Mouse (Mus musculus): ENCODE data around the gene Nat8f4. TPM values are rescaled to one million over a fixed set of nuclear protein-coding genes. Genes with fewer than 3 reads are reported as not detected.
"Not testable (repeated sequence)": the region's sequence is repeated elsewhere in the genome, so short reads cannot be mapped to it uniquely, and the experiment has no call there.

Gene Nat8f4
- 2.6 and 3.6 TPM in 2 replicates for total RNA-seq (2017)

GRCm38 (mm10) chr6:85904642-85905061 lies at the start of gene Nat8f4:
TSS of gene Nat8f4 (minus strand) at chr6:85904884.
- ATAC-seq (ENCODE audit: extremely low read depth, insufficient number of reproducible peaks, low FRiP score, poor library complexity, severe bottlenecking): peak; percentile 65

GRCm38 (mm10) chr6:85948549-85948948 lies 43.9 kb upstream of the Nat8f4 start:
- no peak for ATAC-seq (ENCODE audit: extremely low read depth, insufficient number of reproducible peaks, low FRiP score, poor library complexity, severe bottlenecking)

- ATAC-seq (ENCODE audit: extremely low read depth, insufficient number of reproducible peaks, low FRiP score, poor library complexity, severe bottlenecking): no peak
These were observed 37.8 kb upstream of the Nat8f4 start for GRCm38 (mm10) chr6:85942469-85942868.

GRCm38 (mm10) chr6:85938701-85939100 lies 34.0 kb upstream of the Nat8f4 start:
- no peak for ATAC-seq (ENCODE audit: extremely low read depth, insufficient number of reproducible peaks, low FRiP score, poor library complexity, severe bottlenecking)

GRCm38 (mm10) chr6:85936508-85937465 lies 32.1 kb upstream of the Nat8f4 start:
- peak; percentile 83 for ATAC-seq (ENCODE audit: extremely low read depth, insufficient number of reproducible peaks, low FRiP score, poor library complexity, severe bottlenecking)

GRCm38 (mm10) chr6:85935646-85936045 lies 31.0 kb upstream of the Nat8f4 start:
- ATAC-seq (ENCODE audit: extremely low read depth, insufficient number of reproducible peaks, low FRiP score, poor library complexity, severe bottlenecking): no peak

GRCm38 (mm10) chr6:85934047-85934446 lies 29.4 kb upstream of the Nat8f4 start:
- ATAC-seq (ENCODE audit: extremely low read depth, insufficient number of reproducible peaks, low FRiP score, poor library complexity, severe bottlenecking): no peak

GRCm38 (mm10) chr6:85929312-85929711 lies 24.6 kb upstream of the Nat8f4 start:
- no peak for ATAC-seq (ENCODE audit: extremely low read depth, insufficient number of reproducible peaks, low FRiP score, poor library complexity, severe bottlenecking)

GRCm38 (mm10) chr6:85927476-85928464 lies 23.1 kb upstream of the Nat8f4 start:
- no peak for ATAC-seq (ENCODE audit: extremely low read depth, insufficient number of reproducible peaks, low FRiP score, poor library complexity, severe bottlenecking)

GRCm38 (mm10) chr6:85926709-85927108 lies 22.0 kb upstream of the Nat8f4 start:
- no peak for ATAC-seq (ENCODE audit: extremely low read depth, insufficient number of reproducible peaks, low FRiP score, poor library complexity, severe bottlenecking)

- no peak for ATAC-seq (ENCODE audit: extremely low read depth, insufficient number of reproducible peaks, low FRiP score, poor library complexity, severe bottlenecking)
These were observed 19.0 kb upstream of the Nat8f4 start for GRCm38 (mm10) chr6:85923643-85924042.

- ATAC-seq (ENCODE audit: extremely low read depth, insufficient number of reproducible peaks, low FRiP score, poor library complexity, severe bottlenecking): no peak
These were observed 14.7 kb upstream of the Nat8f4 start for GRCm38 (mm10) chr6:85919401-85919800.

- ATAC-seq (ENCODE audit: extremely low read depth, insufficient number of reproducible peaks, low FRiP score, poor library complexity, severe bottlenecking): not testable (repeated sequence)
These were observed 13.7 kb upstream of the Nat8f4 start for GRCm38 (mm10) chr6:85918341-85918740.

GRCm38 (mm10) chr6:85916596-85916995 lies 11.9 kb upstream of the Nat8f4 start:
- ATAC-seq (ENCODE audit: extremely low read depth, insufficient number of reproducible peaks, low FRiP score, poor library complexity, severe bottlenecking): no peak

- ATAC-seq (ENCODE audit: extremely low read depth, insufficient number of reproducible peaks, low FRiP score, poor library complexity, severe bottlenecking): peak; percentile 75
These were observed 11.1 kb upstream of the Nat8f4 start, which contains the start of gene Nat8f1 for GRCm38 (mm10) chr6:85915539-85916513. TSS of gene Nat8f1 (minus strand) at chr6:85915687.

GRCm38 (mm10) chr6:85915141-85915538 lies 10.5 kb upstream of the Nat8f4 start:
- no peak for ATAC-seq (ENCODE audit: extremely low read depth, insufficient number of reproducible peaks, low FRiP score, poor library complexity, severe bottlenecking)

- no peak for ATAC-seq (ENCODE audit: extremely low read depth, insufficient number of reproducible peaks, low FRiP score, poor library complexity, severe bottlenecking)
These were observed 6.9 kb upstream of the Nat8f4 start, which contains the start of gene Tprkb for GRCm38 (mm10) chr6:85911587-85911986. TSS of gene Tprkb (plus strand) at chr6:85911865.

- ATAC-seq (ENCODE audit: extremely low read depth, insufficient number of reproducible peaks, low FRiP score, poor library complexity, severe bottlenecking): no peak
These were observed 5.0 kb upstream of the Nat8f4 start for GRCm38 (mm10) chr6:85909704-85910103.
